Mouse (Mus musculus) right cerebral cortex, postnatal 36 days (tissue): ENCODE measurements at regions not wholly inside any gene's neighbourhood (a gene's known extent, or its start where the extent isn't known, plus 50 kb on each side); places are given as distances from the start of the nearest gene placed in this dataset.

Experiments
- DNase-seq, 2 experiments: peaks; one replicate each; pipeline ENCODE4 v3.0.0; 2022; ENCODE audit warnings: low spot score in 2 of 2, mixed read lengths in 1 of 2

DNA sequence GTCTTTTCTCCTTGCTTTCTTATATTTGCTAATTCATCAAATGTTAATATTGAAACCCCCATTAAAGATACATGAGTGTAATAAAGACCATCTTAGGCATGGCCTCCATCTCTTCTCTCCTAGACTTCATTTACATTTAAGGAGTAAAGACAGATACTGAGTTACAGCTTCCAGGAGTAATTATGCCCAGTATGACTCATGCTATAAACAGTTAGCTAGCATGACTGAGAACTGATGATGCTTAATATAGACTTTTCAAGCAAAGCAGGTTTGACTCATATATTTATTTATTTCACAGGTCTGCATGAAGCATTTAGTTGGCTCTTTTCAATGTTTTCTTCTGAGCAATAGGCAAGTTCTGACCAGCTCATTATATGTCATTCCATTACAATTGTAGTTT lies 453.7 kb upstream of the Cntn6 start:
- DNase-seq: no peak

DNA sequence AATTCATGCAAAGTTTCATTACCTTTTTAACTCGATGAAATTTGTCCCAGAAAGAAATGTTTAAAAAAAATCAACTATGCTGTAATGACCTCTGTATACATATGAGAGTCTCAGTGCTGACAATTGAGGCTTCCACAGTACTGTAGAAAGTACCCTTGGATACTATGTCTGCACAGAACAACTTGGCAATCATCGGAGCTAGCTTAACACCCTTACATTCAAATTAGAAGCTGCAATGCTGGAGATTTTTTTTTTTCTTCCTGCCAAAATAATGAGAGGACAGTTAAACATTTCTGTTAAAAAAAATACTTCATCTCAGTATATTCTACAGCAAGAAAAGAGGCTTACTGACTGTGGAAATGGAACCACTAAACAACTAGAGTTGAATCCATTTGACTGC lies 452.1 kb upstream of the Cntn6 start:
- DNase-seq: no peak

DNA sequence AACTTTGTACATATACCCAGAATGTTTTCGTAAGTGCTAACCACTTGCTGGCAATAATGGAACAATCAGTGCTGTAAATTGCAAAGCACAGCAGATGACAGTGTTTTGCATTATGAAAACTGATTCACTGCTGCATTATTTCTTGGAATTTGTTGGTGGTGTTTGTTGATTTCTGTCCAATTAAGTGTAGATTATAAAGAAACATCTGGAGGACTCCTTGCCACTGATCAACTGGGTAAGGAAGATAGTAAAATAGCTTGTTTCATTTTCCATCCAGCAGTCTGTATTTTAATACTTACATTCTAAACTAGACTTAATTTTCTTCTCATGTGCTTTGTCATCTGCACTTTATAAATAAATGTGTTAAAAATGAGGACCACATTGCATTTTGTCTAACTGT lies 436.6 kb upstream of the Cntn6 start:
- no peak for DNase-seq

DNA sequence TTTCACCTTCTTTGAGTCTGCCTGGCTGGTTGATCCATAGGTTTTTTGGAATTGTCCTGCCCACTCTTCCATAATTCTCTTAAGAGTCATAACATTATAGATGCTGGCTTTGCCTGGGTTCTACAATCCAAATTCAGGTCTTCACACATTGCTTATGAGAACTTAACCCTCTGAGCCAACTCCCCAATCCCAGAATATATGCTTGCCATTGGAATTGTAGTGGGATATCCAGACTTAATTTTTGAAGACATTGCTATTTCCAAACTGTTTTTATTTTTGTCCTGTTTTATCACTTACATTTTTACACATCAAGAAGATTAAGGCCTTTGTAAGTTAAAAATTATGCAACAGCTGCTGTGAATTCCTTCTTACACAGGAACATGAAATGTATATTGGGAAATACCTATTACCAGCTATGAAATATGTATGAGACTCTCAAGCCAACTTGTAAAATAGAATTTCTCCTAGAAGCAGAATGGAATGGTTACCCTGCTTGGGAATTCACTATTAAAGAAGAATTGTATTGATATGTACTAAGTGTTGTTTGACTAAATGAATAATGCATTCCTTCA lies 430.8 kb upstream of the Cntn6 start:
- DNase-seq: no peak

DNA sequence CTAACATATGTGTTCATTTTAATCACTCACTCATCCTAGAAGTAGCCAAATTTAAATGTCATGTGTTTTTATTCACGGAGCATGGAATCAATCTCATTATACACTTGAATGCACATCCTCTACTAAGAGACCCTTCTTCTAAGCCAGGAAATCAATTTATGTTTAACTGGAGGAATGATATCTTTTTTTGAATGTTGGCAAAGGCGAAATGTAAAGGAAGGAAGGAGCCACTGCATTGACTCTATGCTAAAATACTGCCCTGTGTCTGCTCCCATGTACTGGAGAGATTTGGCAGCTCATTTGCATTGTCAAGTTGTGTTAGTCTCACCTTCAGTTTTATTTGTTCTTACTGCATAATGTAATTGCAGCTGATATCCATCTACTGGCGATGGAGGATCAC lies 412.0 kb upstream of the Cntn6 start:
- no peak for DNase-seq

DNA sequence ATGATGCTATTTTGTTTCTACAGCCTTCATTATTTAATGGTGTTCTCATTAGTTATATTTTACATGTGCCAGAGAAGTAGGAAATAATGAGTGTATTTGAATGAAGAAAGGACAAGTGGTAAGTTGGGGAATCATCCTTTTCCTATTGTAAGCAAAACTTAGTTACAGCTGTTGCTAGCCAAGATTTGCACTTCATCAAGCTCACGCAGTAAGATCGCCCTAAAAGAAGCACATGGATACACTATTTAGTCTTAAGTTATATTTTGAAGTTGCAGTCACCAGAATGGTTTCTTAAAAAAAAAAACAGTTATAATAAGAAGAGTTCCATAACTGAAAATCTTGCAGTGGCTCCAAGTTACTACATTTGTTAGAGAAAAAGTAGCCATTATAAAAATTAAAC lies 410.3 kb upstream of the Cntn6 start:
- no peak for DNase-seq

DNA sequence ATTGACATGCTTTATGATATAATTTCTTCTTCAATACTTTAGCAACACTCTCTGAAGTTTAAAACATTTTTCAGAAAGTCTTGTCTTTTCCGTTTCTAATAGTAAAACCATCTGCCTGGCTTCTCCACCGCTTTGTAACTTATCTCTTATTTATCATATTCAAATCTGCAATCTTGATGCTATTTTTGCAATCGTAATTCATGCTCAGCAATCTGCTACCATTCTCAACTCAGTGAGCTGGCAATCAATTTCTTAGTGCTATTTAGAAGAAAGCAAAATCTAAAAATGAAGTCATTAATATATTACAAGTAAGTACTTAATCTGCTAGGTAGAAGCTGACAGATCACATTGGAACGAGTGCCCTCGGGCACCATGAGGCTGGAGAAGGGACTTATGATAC lies 384.2 kb upstream of the Cntn6 start:
- no peak for DNase-seq
